Mouse (Mus musculus) ES-E14 (cell line): ENCODE results near the gene Satb2. TPM values are rescaled to one million over a fixed set of nuclear protein-coding genes. Genes with fewer than 3 reads are reported as not detected.

Experiments
- DNase-seq: peaks from one replicate; pipeline ENCODE4 v3.0.0-alpha.2; 2013; ENCODE audit warnings: low read depth, low spot score
- H3K27ac ChIP-seq: 2 replicates; pipeline ENCODE4 v1.5.1; 2012; ENCODE audit warnings: low read depth, mild to moderate bottlenecking, low read length, moderate library complexity, mixed read lengths; ENCODE audit not compliant: poor library complexity, insufficient read depth, severe bottlenecking
- H3K36me3 ChIP-seq: 2 replicates; pipeline ENCODE4 v1.6.1; 2012; ENCODE audit warnings: mild to moderate bottlenecking, low read length, moderate library complexity, mixed read lengths; ENCODE audit not compliant: control insufficient read depth, poor library complexity, insufficient read depth, severe bottlenecking
- H3K4me1 ChIP-seq, 2 experiments: fragments of 150-350 bp in 1 of 2; sonication (generic) in 1 of 2; 2 replicates each; pipeline ENCODE4 v1.6.1; 2012; ENCODE audit warnings: low read length in 2 of 2, mild to moderate bottlenecking in 1 of 2, mixed read lengths in 1 of 2; ENCODE audit not compliant: control insufficient read depth in 2 of 2, insufficient read depth in 2 of 2, poor library complexity in 1 of 2
- H3K4me3 ChIP-seq, 2 experiments: fragments of 150-350 bp in 1 of 2; sonication (generic) in 1 of 2; 2 replicates each; pipeline ENCODE4 v1.5.1; 2012; ENCODE audit warnings: low read length in 2 of 2, low read depth in 1 of 2, mild to moderate bottlenecking in 1 of 2, mixed read lengths in 1 of 2; ENCODE audit not compliant: insufficient read depth in 1 of 2, poor library complexity in 1 of 2, severe bottlenecking in 1 of 2
- H3K9ac ChIP-seq: 2 replicates; pipeline ENCODE4 v1.6.1; 2012; ENCODE audit warnings: low read depth, mild to moderate bottlenecking, low read length, mixed read lengths; ENCODE audit not compliant: poor library complexity, insufficient read depth, severe bottlenecking
- H3K9me3 ChIP-seq: fragments of 150-350 bp; sonication (generic); 2 replicates; pipeline ENCODE4 v1.6.1; 2012; ENCODE audit warnings: low read depth, mild to moderate bottlenecking, low read length; ENCODE audit not compliant: control insufficient read depth, insufficient read depth
- CHD2 ChIP-seq: IDR thresholded peaks from 2 replicates; pipeline ENCODE4 v1.6.1; 2014; ENCODE audit warnings: mild to moderate bottlenecking, low read depth, low read length, inconsistent platforms
- HCFC1 ChIP-seq: IDR thresholded peaks from 2 replicates; pipeline ENCODE4 v1.6.1; 2012; ENCODE audit warnings: low read length, inconsistent platforms, borderline replicate concordance; ENCODE audit not compliant: insufficient read depth
- MAFK ChIP-seq: IDR thresholded peaks from 2 replicates; pipeline ENCODE4 v1.6.1; 2014; ENCODE audit warnings: mild to moderate bottlenecking, low read depth, low read length, inconsistent platforms; ENCODE audit not compliant: insufficient read depth
- ZC3H11A ChIP-seq: IDR thresholded peaks from 2 replicates; pipeline ENCODE4 v1.6.1; 2012; ENCODE audit warnings: low read depth, mild to moderate bottlenecking, inconsistent platforms, low read length, borderline replicate concordance
- ZNF384 ChIP-seq: IDR thresholded peaks from 2 replicates; pipeline ENCODE4 v1.6.1; 2012; ENCODE audit warnings: low read depth, low read length, inconsistent platforms
- in situ Hi-C, 2 experiments: fragments of 600-800 bp; cut with MboI; formaldehyde crosslinking; loops; one replicate each; pipeline ENCODE4 v1.15.1; 2025; ENCODE audit warnings: low sequenced_read_pairs in 2 of 2, inconsistent platforms in 1 of 2; ENCODE audit not compliant: unreplicated experiment in 2 of 2
- total RNA-seq: library from RNA; depleted of rRNA; stranded (reverse); fragments of 300-350 nt; gene quantifications from 2 replicates; pipeline ENCODE4 v1.2.3, GENCODE M21; 2012

Gene Satb2
- total RNA-seq, 1 experiment, result 2.8 TPM

DNA sequence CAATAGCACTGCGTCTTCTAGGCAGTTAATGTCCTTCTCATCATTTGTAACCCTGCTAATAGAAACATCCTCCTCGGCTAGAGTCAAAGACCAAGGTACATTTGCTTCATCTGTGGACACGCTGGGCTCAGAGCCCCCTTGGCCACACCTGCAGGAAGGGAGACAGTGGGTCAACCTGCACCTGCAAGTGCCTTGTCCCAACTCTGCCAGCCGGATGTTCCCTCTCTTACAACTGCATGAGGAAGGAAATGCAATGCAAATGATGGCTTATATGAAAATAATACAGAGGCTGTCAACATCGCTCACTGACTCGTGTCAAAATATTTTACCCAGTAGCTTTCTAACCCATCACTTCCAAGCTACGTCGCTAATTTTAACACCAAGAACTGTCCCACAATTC, 145.7 kb downstream of the Satb2 start:
- H3K27ac ChIP-seq, result no peak overlapping the region
- DNase-seq, result no peak
- in situ Hi-C loops, result no loop called here
- no peak for TF ChIP-seq ZC3H11A
- H3K9ac ChIP-seq, result no peak overlapping the region
- H3K4me1 ChIP-seq, result no peaks in the 10 kb centered on the region
- H3K4me3 ChIP-seq, result no peak overlapping the region
- no peaks in the 10 kb centered on the region for H3K36me3 ChIP-seq
- H3K9me3 ChIP-seq, result no peaks in the 10 kb centered on the region

DNA sequence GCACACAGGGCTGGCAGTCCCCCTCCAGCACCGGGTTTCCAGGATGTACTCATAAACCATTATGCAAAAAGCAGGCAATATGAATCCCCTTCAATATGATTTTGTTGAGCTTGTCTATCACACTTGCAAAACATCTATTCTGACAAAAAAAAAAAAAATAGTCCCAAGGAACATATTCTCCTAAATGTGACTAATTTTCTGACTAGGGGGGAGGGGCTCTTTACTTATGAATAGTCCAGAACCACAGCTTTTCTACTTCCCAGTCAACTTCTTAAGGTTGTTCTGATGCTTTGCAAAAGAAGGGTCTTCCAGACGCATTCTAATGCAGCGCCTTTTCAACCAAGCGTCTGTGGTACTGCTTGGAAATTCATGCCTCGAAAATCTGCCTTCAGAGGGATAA, 155.7 kb downstream of the Satb2 start:
- Histone ChIP-seq H3K9ac (no peak overlapping the region), H3K9me3 (no peaks in the 10 kb centered on the region), H3K4me1 (no peaks in the 10 kb centered on the region), H3K4me3 (no peak overlapping the region), H3K27ac (no peak overlapping the region), H3K36me3 (no peaks in the 10 kb centered on the region)
- TF ChIP-seq CHD2 (no peak), ZC3H11A (no peak), ZNF384 (no peak), HCFC1 (no peak), MAFK (no peak)
- DNase-seq, result no peak
- in situ Hi-C loops, result no loop called here

- Histone ChIP-seq H3K4me1 (no peaks in the 10 kb centered on the region), H3K9ac (no peak overlapping the region), H3K36me3 (no peaks in the 10 kb centered on the region), H3K4me3 (no peak overlapping the region), H3K27ac (no peak overlapping the region), H3K9me3 (no peaks in the 10 kb centered on the region)
- no peak for DNase-seq
- in situ Hi-C loops, result no loop called here
- TF ChIP-seq ZC3H11A (no peak), MAFK (no peak), HCFC1 (no peak), ZNF384 (no peak), CHD2 (no peak)
Observed at GRCm38 (mm10) chr1:56822025-56822424, 156.4 kb downstream of the Satb2 start.

DNA sequence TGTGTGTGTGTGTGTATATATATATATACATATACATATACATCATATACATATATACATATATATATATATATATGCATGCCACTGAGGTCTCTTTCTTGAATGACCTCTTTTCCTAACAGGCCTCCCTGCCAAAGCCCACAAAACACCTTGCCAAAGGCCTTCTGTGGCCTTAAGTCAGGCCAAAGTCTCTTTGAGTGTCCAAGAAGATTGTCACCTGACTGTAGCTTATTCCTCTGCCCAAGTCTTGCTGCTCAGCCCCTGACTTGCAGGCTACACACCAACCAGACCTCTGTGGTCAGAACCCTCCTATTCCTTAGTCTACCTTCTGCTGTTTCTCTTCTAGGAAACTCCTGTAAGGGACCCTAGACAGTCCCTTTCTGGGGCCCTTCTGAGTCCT, 164.9 kb downstream of the Satb2 start:
- TF ChIP-seq MAFK, result no peak
- no peak for TF ChIP-seq ZNF384
- no peak for TF ChIP-seq ZC3H11A
- TF ChIP-seq CHD2, result no peak
- TF ChIP-seq HCFC1, result no peak

GRCm38 (mm10) chr1:56812961-56813360, 165.5 kb downstream of the Satb2 start:
- no peak for DNase-seq
- no peak overlapping the region for H3K27ac ChIP-seq
- H3K4me1 ChIP-seq, result no peaks in the 10 kb centered on the region
- H3K4me3 ChIP-seq, result no peak overlapping the region
- in situ Hi-C loops, result no loop called here
- H3K36me3 ChIP-seq, result no peaks in the 10 kb centered on the region
- TF ChIP-seq ZC3H11A (no peak), ZNF384 (no peak), CHD2 (no peak), MAFK (no peak), HCFC1 (no peak)
- no peaks in the 10 kb centered on the region for H3K9me3 ChIP-seq
- H3K9ac ChIP-seq, result no peak overlapping the region

More for the DNA sequence above, 164.9 kb downstream of the Satb2 start:
- no peaks in the 10 kb centered on the region for H3K4me1 ChIP-seq
- no peak overlapping the region for H3K9ac ChIP-seq
- no peak overlapping the region for H3K27ac ChIP-seq
- H3K9me3 ChIP-seq, result no peaks in the 10 kb centered on the region
- H3K4me3 ChIP-seq, result no peak overlapping the region
- DNase-seq, result no peak
- no peaks in the 10 kb centered on the region for H3K36me3 ChIP-seq
- in situ Hi-C loops, result no loop called here
